Mouse (Mus musculus): ENCODE measurements around the gene Uhrf1.

- TF ChIP-seq POLR2A (IDR thresholded peaks at IDR 0.05; ENCODE audit: insufficient read length, low read depth) (peak; percentile 45), POLR2AphosphoS2 (IDR thresholded peaks at IDR 0.05; ENCODE audit: insufficient read length, low read depth) (peak; percentile 56), TCF12 (IDR thresholded peaks at IDR 0.05; ENCODE audit: insufficient read depth, poor library complexity, severe bottlenecking) (no peak), USF1 (IDR thresholded peaks at IDR 0.05; ENCODE audit: low read depth) (peak; percentile 58), E2F4 (IDR thresholded peaks at IDR 0.05; ENCODE audit: insufficient read depth) (no peak), REST (IDR thresholded peaks at IDR 0.05; ENCODE audit: insufficient read depth, insufficient read length) (no peak), CEBPB (IDR thresholded peaks at IDR 0.05; ENCODE audit: insufficient read depth, poor library complexity, severe bottlenecking) (no peak), MYOD1 (IDR thresholded peaks at IDR 0.05; ENCODE audit: control insufficient read depth in 1 of 3, insufficient read length in 2 of 3, low read depth in 2 of 3) (no peak)
These were observed 26.2 kb upstream of the Uhrf1 start, which contains the start of gene Ticam1 for GRCm38 (mm10) chr17:56276643-56277566.
